Mouse (Mus musculus): ENCODE results near the gene Olfr46. TPM values are rescaled to one million over a fixed set of nuclear protein-coding genes. Genes with fewer than 3 reads are reported as not detected.
"Not testable (repeated sequence)": the region's sequence is repeated elsewhere in the genome, so short reads cannot be mapped to it uniquely, and the experiment has no call there.

Olfr46 gene
- not detected in 2 replicates for polyA plus RNA-seq (2015; fragmentation: Nextera tagmentation; extraction: Ambion mirVana)

DNA sequence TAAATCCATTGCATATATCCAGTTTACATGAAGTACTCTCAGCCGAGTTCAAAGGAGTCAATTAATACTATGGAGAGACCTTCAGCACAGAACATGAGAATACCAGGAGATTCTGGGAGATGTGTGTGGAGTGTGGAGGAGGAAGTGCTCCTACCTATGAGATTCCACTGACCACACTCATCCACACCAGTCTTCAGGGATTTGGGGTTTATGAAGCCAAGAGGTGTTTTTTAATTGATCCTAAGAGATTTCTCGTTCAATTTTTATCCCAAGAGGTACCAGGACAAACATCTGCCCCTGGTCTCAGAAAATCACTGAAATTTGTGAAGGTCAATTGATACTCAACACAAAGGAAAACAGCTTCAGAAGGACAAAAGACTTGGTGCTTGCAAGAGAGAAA, at the start of gene Olfr46:
Gene Olfr46 (plus strand): TSS at position 301 of the 400 bp plus-strand sequence.
- not testable (repeated sequence) for DNase-seq (ENCODE audit: low spot score)

- DNase-seq (ENCODE audit: low spot score) = no peak
These were observed 33.5 kb upstream of the Olfr46 start, which contains the start of gene Olfr538 for GRCm38 (mm10) chr7:140567586-140567985. Gene Olfr538, plus strand, starts transcription at chr7:140567886.

- not testable (repeated sequence) for DNase-seq (ENCODE audit: low spot score)
These were observed 27.6 kb downstream of the Olfr46 start, which contains the start of gene Olfr61 for GRCm38 (mm10) chr7:140628670-140629069. Gene Olfr61, plus strand, starts transcription at chr7:140628970.

DNA sequence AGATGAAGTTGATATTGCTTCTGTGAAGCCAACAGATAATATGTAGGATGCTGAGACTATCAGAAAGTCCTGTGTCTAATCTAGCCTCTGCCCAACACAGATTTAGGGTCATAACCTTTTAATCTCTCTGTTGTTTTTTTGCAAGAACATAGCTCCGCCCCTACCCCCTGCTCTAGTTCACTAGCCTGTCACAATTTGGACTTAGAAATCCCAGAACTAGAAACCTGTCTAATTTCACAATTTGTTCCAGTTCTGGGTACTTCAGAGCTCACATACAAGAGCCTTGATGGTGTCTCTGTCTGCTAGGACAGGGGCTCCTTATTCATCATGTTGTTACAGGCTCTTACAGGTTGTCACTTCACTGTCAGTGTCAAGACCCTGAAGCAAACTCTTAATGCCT, 29.5 kb downstream of the Olfr46 start:
- DNase-seq (ENCODE audit: low spot score) = no peak

DNA sequence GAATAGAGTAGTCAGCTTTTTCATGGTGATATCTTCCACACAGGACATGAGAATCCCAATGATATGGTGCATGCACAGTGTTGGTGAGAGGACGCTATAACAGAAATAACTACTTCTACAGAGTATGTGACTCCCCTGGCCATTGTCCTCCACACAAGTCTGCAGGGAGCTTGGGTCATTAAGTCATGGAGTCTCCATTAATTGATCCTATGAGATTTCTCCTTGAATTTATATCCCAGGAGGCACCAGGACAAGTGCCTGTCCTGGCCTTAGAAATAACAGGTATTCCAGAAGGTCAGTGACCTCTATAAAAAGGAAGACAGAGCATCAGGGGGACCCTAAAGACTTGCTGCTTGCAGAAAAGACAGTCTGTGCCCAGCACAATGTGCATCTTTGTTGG, 45.1 kb downstream of the Olfr46 start, which contains the start of gene Olfr53:
Gene Olfr53 (plus strand): TSS at position 301 of the 400 bp plus-strand sequence.
- DNase-seq (ENCODE audit: low spot score) = no peak

DNA sequence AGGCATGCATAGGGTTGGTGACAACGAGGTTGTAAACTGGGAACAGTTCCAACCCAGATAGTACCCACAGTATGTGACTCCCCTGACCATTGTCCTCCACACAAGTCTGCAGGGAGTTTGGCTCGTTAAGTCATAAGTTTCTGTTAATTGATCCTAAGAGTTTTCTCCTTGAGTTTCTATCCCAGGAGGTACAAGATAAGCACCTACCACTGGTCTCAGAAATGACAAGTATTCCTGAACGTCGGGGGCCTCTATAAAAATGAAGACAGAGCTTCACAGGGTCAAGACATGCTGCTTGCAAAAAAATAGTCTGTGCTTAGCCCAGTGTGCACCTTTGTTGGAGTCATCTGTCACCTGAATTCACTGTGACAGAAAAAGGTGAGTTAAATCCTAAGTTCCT, 58.6 kb downstream of the Olfr46 start, which contains the start of gene Olfr539:
Gene Olfr539 (plus strand): TSS at position 301 of the 400 bp plus-strand sequence.
- no peak for DNase-seq (ENCODE audit: low spot score)

Other genes starting within 250 kb of the Olfr46 start
- not detected in 2 replicates for gene Olfr60, start 239.6 kb upstream of the Olfr46 start, polyA plus RNA-seq (2015; fragmentation: Nextera tagmentation; extraction: Ambion mirVana)
- gene Olfr530, start 224.9 kb upstream of the Olfr46 start, polyA plus RNA-seq (2015; fragmentation: Nextera tagmentation; extraction: Ambion mirVana) = 0.21 TPM in 1 of 2 replicates, not detected in the other
- gene Olfr531, start 198.4 kb upstream of the Olfr46 start, polyA plus RNA-seq (2015; fragmentation: Nextera tagmentation; extraction: Ambion mirVana) = 0.05 and 0.08 TPM in 2 replicates
- gene Olfr532, start 179.6 kb upstream of the Olfr46 start, polyA plus RNA-seq (2015; fragmentation: Nextera tagmentation; extraction: Ambion mirVana) = not detected in 2 replicates
- not detected in 2 replicates for gene Olfr533, start 137.9 kb upstream of the Olfr46 start, polyA plus RNA-seq (2015; fragmentation: Nextera tagmentation; extraction: Ambion mirVana)
- gene Olfr535, start 117.1 kb upstream of the Olfr46 start, polyA plus RNA-seq (2015; fragmentation: Nextera tagmentation; extraction: Ambion mirVana) = not detected in 2 replicates
- gene Olfr536, start 93.9 kb upstream of the Olfr46 start, polyA plus RNA-seq (2015; fragmentation: Nextera tagmentation; extraction: Ambion mirVana) = not detected in 2 replicates
- gene Olfr538, start 33.4 kb upstream of the Olfr46 start, polyA plus RNA-seq (2015; fragmentation: Nextera tagmentation; extraction: Ambion mirVana) = not detected in 2 replicates
- not detected in 2 replicates for gene Olfr61, start 27.7 kb downstream of the Olfr46 start, polyA plus RNA-seq (2015; fragmentation: Nextera tagmentation; extraction: Ambion mirVana)
- gene Olfr53, start 45.2 kb downstream of the Olfr46 start, polyA plus RNA-seq (2015; fragmentation: Nextera tagmentation; extraction: Ambion mirVana) = not detected in 2 replicates
- not detected in 2 replicates for gene Olfr539, start 58.7 kb downstream of the Olfr46 start, polyA plus RNA-seq (2015; fragmentation: Nextera tagmentation; extraction: Ambion mirVana)
- gene Olfr45, start 80.7 kb downstream of the Olfr46 start, polyA plus RNA-seq (2015; fragmentation: Nextera tagmentation; extraction: Ambion mirVana) = not detected in 2 replicates
- not detected in 2 replicates for gene Olfr541, start 96.0 kb downstream of the Olfr46 start, polyA plus RNA-seq (2015; fragmentation: Nextera tagmentation; extraction: Ambion mirVana)
- 0.13 and 0.18 TPM in 2 replicates for gene Cyp2e1, start 162.5 kb downstream of the Olfr46 start, polyA plus RNA-seq (2015; fragmentation: Nextera tagmentation; extraction: Ambion mirVana)
- 0.61 and 0.84 TPM in 2 replicates for gene Syce1, start 186.6 kb downstream of the Olfr46 start, polyA plus RNA-seq (2015; fragmentation: Nextera tagmentation; extraction: Ambion mirVana)
- gene Zfp941, start 220.9 kb downstream of the Olfr46 start, polyA plus RNA-seq (2015; fragmentation: Nextera tagmentation; extraction: Ambion mirVana) = 0.49 and 0.57 TPM in 2 replicates
- gene Urah, start 233.7 kb downstream of the Olfr46 start, polyA plus RNA-seq (2015; fragmentation: Nextera tagmentation; extraction: Ambion mirVana) = 3.6 and 4.0 TPM in 2 replicates
- gene Scgb1c1, start 244.3 kb downstream of the Olfr46 start, polyA plus RNA-seq (2015; fragmentation: Nextera tagmentation; extraction: Ambion mirVana) = 2.0 and 2.2 TPM in 2 replicates
- gene Odf3, start 246.5 kb downstream of the Olfr46 start, polyA plus RNA-seq (2015; fragmentation: Nextera tagmentation; extraction: Ambion mirVana) = not detected in 2 replicates